ENCODE assay signal across 17 mouse cellular contexts in the genomic region with DNA sequence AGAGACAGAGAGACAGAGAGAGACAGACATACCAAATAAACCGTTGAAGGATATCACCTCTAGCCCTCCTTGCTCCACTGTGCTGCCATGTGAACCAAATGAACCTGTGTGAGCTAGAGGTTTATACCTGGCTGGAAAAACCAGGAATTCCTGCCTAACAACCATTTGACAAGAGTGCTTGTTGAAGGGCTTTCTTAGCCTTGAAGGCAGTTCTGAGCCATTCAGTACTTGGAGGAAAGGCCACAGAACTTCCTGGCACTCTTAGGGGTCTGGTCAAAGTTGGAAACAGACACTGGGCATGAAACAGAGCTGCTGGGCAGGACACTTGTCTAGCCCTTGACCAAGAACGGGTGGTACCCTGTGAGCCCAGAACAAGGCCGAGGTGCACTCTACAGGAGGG. TPM values are rescaled to one million over a fixed set of nuclear protein-coding genes. Genes with fewer than 3 reads are reported as not detected.
A peak's percentile ranks its signal among the peaks of the same experiment; 100 is the strongest.
DNase-seq lines count a peak whose midpoint lies in the region; ATAC-seq and TF ChIP-seq lines count a peak whose summit lies in the region.
"Had no signal": no experiment of that assay in that cellular context is flagged by ENCODE, and none has a peak within 500 bp of the region (broad histone marks: within the 10 kb centered on the region; RNA-seq: fewer than 3 reads in every experiment).

No protein-coding gene starts in this region.

- no peak overlapping the region for H3K9ac ChIP-seq in midbrain, postnatal 0 days (replicated peaks; ENCODE audit: low read length, poor library complexity, severe bottlenecking)
- no peak overlapping the region for H3K9ac ChIP-seq in midbrain, embryonic 16.5 days (ENCODE audit: low read depth, low read length)
- H3K9ac ChIP-seq in hindbrain, postnatal 0 days (replicated peaks; ENCODE audit: low read length), result no peak overlapping the region
- H3K9ac ChIP-seq in stomach, postnatal 0 days (ENCODE audit: low read length), result no peak overlapping the region
- H3K9ac ChIP-seq: forebrain, embryonic 15.5 days; midbrain, embryonic 12.5 days had no signal

- ATAC-seq in midbrain, postnatal 0 days (ENCODE audit: low FRiP score), result no peak
- no peak for ATAC-seq in midbrain, embryonic 16.5 days
- ATAC-seq in hindbrain, postnatal 0 days, result no peak
- no peak for ATAC-seq in stomach, postnatal 0 days (ENCODE audit: low FRiP score, low TSS enrichment)
- ATAC-seq: forebrain, embryonic 15.5 days had no signal

- no peaks in the 10 kb centered on the region for H3K9me3 ChIP-seq in midbrain, postnatal 0 days (ENCODE audit: low read length)
- no peaks in the 10 kb centered on the region for H3K9me3 ChIP-seq in midbrain, embryonic 16.5 days (replicated peaks; ENCODE audit: control insufficient read depth, low read length, poor library complexity, severe bottlenecking)
- H3K9me3 ChIP-seq in hindbrain, postnatal 0 days (ENCODE audit: low read length), result no peaks in the 10 kb centered on the region
- no peaks in the 10 kb centered on the region for H3K9me3 ChIP-seq in stomach, postnatal 0 days (ENCODE audit: control insufficient read depth, low read length)
- H3K9me3 ChIP-seq: forebrain, embryonic 15.5 days; midbrain, embryonic 12.5 days had no signal

- TF ChIP-seq POLR2A in kidney, adult 2 months (IDR thresholded peaks at IDR 0.05; ENCODE audit: low read depth, low read length), result no peak

- H3K27ac ChIP-seq in kidney, adult 2 months (ENCODE audit: insufficient read depth, low read depth, low read length), result peak overlapping the region; percentile 86
- no peak overlapping the region for H3K27ac ChIP-seq in midbrain, postnatal 0 days (ENCODE audit: low read depth, low read length)
- H3K27ac ChIP-seq in midbrain, embryonic 16.5 days (ENCODE audit: low read length), result no peak overlapping the region; the same call in 1 of the 2 replicates
- H3K27ac ChIP-seq in hindbrain, postnatal 0 days, result 0 out of 2 replicates have a peak overlapping the region, but pooled peaks have one; percentile 17
- peak overlapping the region; percentile 91 for H3K27ac ChIP-seq in stomach, postnatal 0 days (replicated peaks)
- H3K27ac ChIP-seq: forebrain, embryonic 15.5 days; macrophage; midbrain, embryonic 12.5 days had no signal

- no peak for TF ChIP-seq EP300 in stomach, postnatal 0 days (optimal IDR thresholded peaks at IDR 0.05)

- H3K36me3 ChIP-seq in kidney, adult 2 months (ENCODE audit: control insufficient read depth, insufficient read depth, low read length), result no peaks in the 10 kb centered on the region
- no peaks in the 10 kb centered on the region for H3K36me3 ChIP-seq in midbrain, postnatal 0 days (ENCODE audit: insufficient read depth, low read length)
- no peaks in the 10 kb centered on the region for H3K36me3 ChIP-seq in midbrain, embryonic 16.5 days (ENCODE audit: control insufficient read depth, insufficient read depth, low read length)
- H3K36me3 ChIP-seq in hindbrain, postnatal 0 days (ENCODE audit: insufficient read depth, low read length), result no peaks in the 10 kb centered on the region
- no peaks in the 10 kb centered on the region for H3K36me3 ChIP-seq in stomach, postnatal 0 days (ENCODE audit: control insufficient read depth, insufficient read depth, low read length)
- H3K36me3 ChIP-seq: forebrain, embryonic 15.5 days; midbrain, embryonic 12.5 days had no signal

- TF ChIP-seq CTCF in kidney, adult 2 months (conservative IDR thresholded peaks at IDR 0.05; ENCODE audit: insufficient read depth, insufficient read length, low read depth, low read length), result no peak
- TF ChIP-seq CTCF in midbrain, postnatal 0 days (IDR thresholded peaks at IDR 0.05), result no peak
- no peak for TF ChIP-seq CTCF in hindbrain, postnatal 0 days (IDR thresholded peaks at IDR 0.05; ENCODE audit: low read depth)
- no peak for TF ChIP-seq CTCF in stomach, postnatal 0 days (IDR thresholded peaks at IDR 0.05; ENCODE audit: low read depth)

- no peak overlapping the region for H3K4me3 ChIP-seq in kidney, adult 2 months (ENCODE audit: insufficient read depth, low read depth, low read length)
- H3K4me3 ChIP-seq in midbrain, postnatal 0 days (ENCODE audit: low read depth, low read length), result no peak overlapping the region
- no peak overlapping the region for H3K4me3 ChIP-seq in midbrain, embryonic 16.5 days (ENCODE audit: low read depth, low read length)
- no peak overlapping the region for H3K4me3 ChIP-seq in hindbrain, postnatal 0 days (ENCODE audit: low read length)
- no peak overlapping the region for H3K4me3 ChIP-seq in stomach, postnatal 0 days (ENCODE audit: low read depth, low read length)
- H3K4me3 ChIP-seq: forebrain, embryonic 15.5 days; midbrain, embryonic 12.5 days had no signal

- H3K4me1 ChIP-seq in kidney, adult 2 months (ENCODE audit: control insufficient read depth, insufficient read depth, low read length), result peaks cover 9% of the 10 kb centered on the region
- H3K4me1 ChIP-seq in midbrain, postnatal 0 days (ENCODE audit: insufficient read depth, low read length), result peaks cover 6% of the 10 kb centered on the region; the same call in 1 of the 2 replicates
- H3K4me1 ChIP-seq in midbrain, embryonic 16.5 days (ENCODE audit: control insufficient read depth, insufficient read depth, low read length), result peaks cover 16% of the 10 kb centered on the region
- peaks cover 18% of the 10 kb centered on the region for H3K4me1 ChIP-seq in hindbrain, postnatal 0 days (ENCODE audit: insufficient read depth, low read length)
- no peaks in the 10 kb centered on the region; the same call in 1 of the 2 replicates for H3K4me1 ChIP-seq in stomach, postnatal 0 days (replicated peaks; ENCODE audit: control insufficient read depth, insufficient read depth)

- no peaks in the 10 kb centered on the region for H3K27me3 ChIP-seq in kidney, adult 2 months (replicated peaks; ENCODE audit: control insufficient read depth, insufficient read depth, low read length)
- H3K27me3 ChIP-seq in midbrain, postnatal 0 days (ENCODE audit: insufficient read depth, low read length), result no peaks in the 10 kb centered on the region
- no peaks in the 10 kb centered on the region for H3K27me3 ChIP-seq in midbrain, embryonic 16.5 days (ENCODE audit: control insufficient read depth, insufficient read depth, low read depth, low read length)
- H3K27me3 ChIP-seq in hindbrain, postnatal 0 days (ENCODE audit: insufficient read depth, low read length), result no peaks in the 10 kb centered on the region
- no peaks in the 10 kb centered on the region for H3K27me3 ChIP-seq in stomach, postnatal 0 days (ENCODE audit: control insufficient read depth, insufficient read depth, low read length)
- H3K27me3 ChIP-seq: forebrain, embryonic 15.5 days had no signal

- 65% methylated on average over 3 of the region's 3 CpGs for WGBS in kidney, adult 2 months
- WGBS in midbrain, postnatal 0 days, result 86% methylated on average over 3 of the region's 3 CpGs
- WGBS in midbrain, embryonic 16.5 days, result 86% methylated on average over 3 of the region's 3 CpGs
- WGBS in hindbrain, postnatal 0 days, result 84% methylated on average over 3 of the region's 3 CpGs
- 48% methylated on average over 3 of the region's 3 CpGs for WGBS in stomach, postnatal 0 days

- H3K4me2 ChIP-seq in midbrain, postnatal 0 days (ENCODE audit: low read depth, low read length, poor library complexity, severe bottlenecking), result 0 out of 2 replicates have a peak overlapping the region, but pooled peaks have one; percentile 12
- no peak overlapping the region for H3K4me2 ChIP-seq in midbrain, embryonic 16.5 days (ENCODE audit: low read length)
- H3K4me2 ChIP-seq in hindbrain, postnatal 0 days (ENCODE audit: low read depth, low read length), result no peak overlapping the region
- no peak overlapping the region for H3K4me2 ChIP-seq in stomach, postnatal 0 days (replicated peaks; ENCODE audit: low read depth)
- H3K4me2 ChIP-seq: forebrain, embryonic 15.5 days had no signal

- DNase-seq in kidney, adult 2 months, result no peak
- no peak for DNase-seq in kidney, postnatal 36 days
- no peak for DNase-seq in midbrain, postnatal 0 days (ENCODE audit: low spot score)
- no peak for DNase-seq in hindbrain, postnatal 0 days (ENCODE audit: low spot score)
- no peak for DNase-seq in stomach, postnatal 0 days (ENCODE audit: low spot score)
- DNase-seq in yolk sac, embryonic 10.5 days (ENCODE audit: low spot score), result no peak
- DNase-seq: adrenal gland, postnatal 14 days; cerebellum, adult 2 months; heart, postnatal 36 days; kidney, adult 11 months; liver had no signal

RNA-seq across cellular contexts. Expression of a gene that starts 2.1 kb away (rescaled TPM):
- polyA plus RNA-seq in kidney, adult 2 months (2012; rRNA removed), result 47.6 and 57.7 TPM in 2 replicates
- 32.9 and 47.2 TPM in 2 replicates for total RNA-seq in midbrain, postnatal 0 days (2014; rRNA removed)
- polyA plus RNA-seq in midbrain, postnatal 0 days (2015; fragmentation: Nextera tagmentation; extraction: Ambion mirVana), result 27.3 and 27.9 TPM in 2 replicates
- polyA plus RNA-seq in midbrain, embryonic 16.5 days (2015; fragmentation: Nextera tagmentation; extraction: Ambion mirVana), result 33.6 and 38.4 TPM in 2 replicates
- 49.3 and 54.2 TPM in 2 replicates for total RNA-seq in hindbrain, postnatal 0 days (2014; rRNA removed)
- polyA plus RNA-seq in hindbrain, postnatal 0 days (2015; fragmentation: Nextera tagmentation; extraction: Ambion mirVana), result 31.3 and 34.7 TPM in 2 replicates
- 15.6 and 17.2 TPM in 2 replicates for polyA plus RNA-seq in stomach, postnatal 0 days (2015; fragmentation: Nextera tagmentation; extraction: Ambion mirVana)

RNA-seq across cellular contexts. Expression of a gene that starts 23.2 kb away (rescaled TPM):
- polyA plus RNA-seq in kidney, adult 2 months (2012; rRNA removed), result 11.9 and 19.3 TPM in 2 replicates
- total RNA-seq in midbrain, postnatal 0 days (2014; rRNA removed), result 75.0 and 82.8 TPM in 2 replicates
- 159 and 164 TPM in 2 replicates for polyA plus RNA-seq in midbrain, postnatal 0 days (2015; fragmentation: Nextera tagmentation; extraction: Ambion mirVana)
- 153 and 159 TPM in 2 replicates for polyA plus RNA-seq in midbrain, embryonic 16.5 days (2015; fragmentation: Nextera tagmentation; extraction: Ambion mirVana)
- total RNA-seq in hindbrain, postnatal 0 days (2014; rRNA removed), result 106 and 108 TPM in 2 replicates
- polyA plus RNA-seq in hindbrain, postnatal 0 days (2015; fragmentation: Nextera tagmentation; extraction: Ambion mirVana), result 197 and 201 TPM in 2 replicates
- 89.9 and 99.8 TPM in 2 replicates for polyA plus RNA-seq in stomach, postnatal 0 days (2015; fragmentation: Nextera tagmentation; extraction: Ambion mirVana)
- total RNA-seq: common myeloid progenitor, adult 5-6 weeks had no signal

RNA-seq across cellular contexts. Expression of a gene that starts 24.0 kb away (rescaled TPM):
- 310 and 336 TPM in 2 replicates for polyA plus RNA-seq in kidney, adult 2 months (2012; rRNA removed)
- total RNA-seq in midbrain, postnatal 0 days (2014; rRNA removed), result 0.57 and 0.88 TPM in 2 replicates
- 1.3 and 1.9 TPM in 2 replicates for polyA plus RNA-seq in midbrain, postnatal 0 days (2015; fragmentation: Nextera tagmentation; extraction: Ambion mirVana)
- 2.7 and 3.6 TPM in 2 replicates for polyA plus RNA-seq in midbrain, embryonic 16.5 days (2015; fragmentation: Nextera tagmentation; extraction: Ambion mirVana)
- 6.1 and 9.9 TPM in 2 replicates for total RNA-seq in hindbrain, postnatal 0 days (2014; rRNA removed)
- polyA plus RNA-seq in hindbrain, postnatal 0 days (2015; fragmentation: Nextera tagmentation; extraction: Ambion mirVana), result 6.3 and 7.4 TPM in 2 replicates
- polyA plus RNA-seq in stomach, postnatal 0 days (2015; fragmentation: Nextera tagmentation; extraction: Ambion mirVana), result 2.5 and 2.8 TPM in 2 replicates
- total RNA-seq: common myeloid progenitor, adult 5-6 weeks; heart, postnatal 36 days; left cerebral cortex, adult 8-10 months had no signal
- polyA plus RNA-seq: macrophage had no signal

Comparison
In these comparisons a context has a peak if more than half of its experiments do, and no peak if none do; other contexts are left out.
1. H3K27ac ChIP-seq: peak in kidney, adult 2 months (single experiment), hindbrain, postnatal 0 days (single experiment) and stomach, postnatal 0 days (single experiment); none in midbrain, postnatal 0 days (single experiment) and midbrain, embryonic 16.5 days (single experiment).
2. RNA of a gene that starts 24.0 kb away (polyA plus RNA-seq): 310 to 336 TPM in kidney, adult 2 months; 6.3 to 7.4 TPM in hindbrain, postnatal 0 days, 2.5 to 2.8 TPM in stomach, postnatal 0 days, 2.7 to 3.6 TPM in midbrain, embryonic 16.5 days and 1.3 to 1.9 TPM in midbrain, postnatal 0 days; every median in the first group is over 10 times any median in the second.